Mouse (Mus musculus) heart, embryonic 16.5 days (tissue): ENCODE results near the gene Sept10. TPM values are rescaled to one million over a fixed set of nuclear protein-coding genes. Genes with fewer than 3 reads are reported as not detected.

Experiments
- ATAC-seq: fragments of 200-750 bp; cut with Nextera tagmentation; replicated peaks from 2 replicates; pipeline ENCODE4 v1.8.0; 2017; ENCODE audit warnings: moderate number of reproducible peaks; ENCODE audit not compliant: insufficient read depth, low FRiP score; ENCODE audit errors: extremely low read depth
- H3K27ac ChIP-seq: fragments of 300-500 bp; sonication (generic); 2 replicates; pipeline ENCODE4 v1.5.1; 2014; ENCODE audit warnings: mild to moderate bottlenecking, low read length, control low read depth, moderate library complexity
- H3K27me3 ChIP-seq: fragments of 300-500 bp; sonication (generic); 2 replicates; pipeline ENCODE4 v1.6.1; 2014; ENCODE audit warnings: low read length, mixed read lengths; ENCODE audit not compliant: control insufficient read depth, insufficient read depth
- H3K36me3 ChIP-seq: fragments of 300-500 bp; sonication (generic); 2 replicates; pipeline ENCODE4 v1.6.1; 2014; ENCODE audit not compliant: control insufficient read depth, insufficient read depth
- H3K4me1 ChIP-seq: fragments of 300-500 bp; sonication (generic); 2 replicates; pipeline ENCODE4 v1.6.1; 2014; ENCODE audit warnings: low read length, mixed read lengths; ENCODE audit not compliant: control insufficient read depth, insufficient read depth
- H3K4me2 ChIP-seq: fragments of 300-500 bp; sonication (generic); 2 replicates; pipeline ENCODE4 v1.6.1; 2014; ENCODE audit warnings: low read depth, mild to moderate bottlenecking, control low read depth, low read length
- H3K4me3 ChIP-seq: fragments of 300-500 bp; sonication (generic); 2 replicates; pipeline ENCODE4 v1.5.1; 2014; ENCODE audit warnings: mild to moderate bottlenecking, control low read depth, low read length
- H3K9ac ChIP-seq: fragments of 300-500 bp; sonication (generic); 2 replicates; pipeline ENCODE4 v1.6.1; 2014; ENCODE audit warnings: low read length, control low read depth
- H3K9me3 ChIP-seq: fragments of 300-500 bp; sonication (generic); replicated peaks from 2 replicates; pipeline ENCODE4 v1.6.1; 2016; ENCODE audit warnings: low read length; ENCODE audit not compliant: control insufficient read depth
- WGBS: fragments of 180-500 bp; shearing (Covaris S2); extraction: QIAGEN DNeasy Blood & Tissue Kit; methylation state at CpG from one replicate; pipeline ENCODE4 v1.1.7; 2014; 5-methylcytosine and 5-hydroxymethylcytosine counted together
- polyA plus RNA-seq: library from polyadenylated mRNA; unstranded; fragments of >200 nt; fragmentation: Nextera tagmentation; extraction: Ambion mirVana; gene quantifications from 2 replicates; pipeline ENCODE4 v1.2.1, GENCODE M21; 2015

Sept10 gene
- polyA plus RNA-seq, 1 experiment from 2014 or later, result 32.4 TPM

- no peak overlapping the region for H3K27ac ChIP-seq
- H3K4me2 ChIP-seq, result no peak overlapping the region
- H3K4me1 ChIP-seq, result no peaks in the 10 kb centered on the region
- H3K9me3 ChIP-seq, result no peaks in the 10 kb centered on the region
- ATAC-seq, result no peak
- WGBS, result 38% methylated on average over 4 of the region's 4 CpGs
- no peak overlapping the region for H3K4me3 ChIP-seq
- no peaks in the 10 kb centered on the region for H3K27me3 ChIP-seq
- no peak overlapping the region for H3K9ac ChIP-seq
- no peaks in the 10 kb centered on the region for H3K36me3 ChIP-seq
These were observed 59.3 kb downstream of the Sept10 start for GRCm38 (mm10) chr10:59162185-59162897.

GRCm38 (mm10) chr10:59158627-59159026, 63.0 kb downstream of the Sept10 start:
- no peak overlapping the region for H3K4me3 ChIP-seq
- WGBS, result 76% methylated on average over 3 of the region's 3 CpGs

GRCm38 (mm10) chr10:59152544-59153081, 69.0 kb downstream of the Sept10 start:
- ATAC-seq, result no peak
- Histone ChIP-seq H3K36me3 (no peaks in the 10 kb centered on the region), H3K4me3 (no peak overlapping the region), H3K9ac (no peak overlapping the region), H3K4me1 (peaks cover 6% of the 10 kb centered on the region; the same call in 1 of the 2 replicates), H3K27ac (no peak overlapping the region), H3K4me2 (no peak overlapping the region), H3K9me3 (no peaks in the 10 kb centered on the region), H3K27me3 (peaks cover 3% of the 10 kb centered on the region; the same call in 1 of the 2 replicates)
- 21% methylated on average over 5 of the region's 5 CpGs for WGBS

More at GRCm38 (mm10) chr10:59158627-59159026, 63.0 kb downstream of the Sept10 start:
- H3K9me3 ChIP-seq, result no peaks in the 10 kb centered on the region
- no peaks in the 10 kb centered on the region for H3K36me3 ChIP-seq
- no peaks in the 10 kb centered on the region for H3K4me1 ChIP-seq
- H3K9ac ChIP-seq, result no peak overlapping the region
- no peak overlapping the region for H3K27ac ChIP-seq
- ATAC-seq, result no peak
- no peak overlapping the region for H3K4me2 ChIP-seq
- H3K27me3 ChIP-seq, result no peaks in the 10 kb centered on the region

- H3K27me3 ChIP-seq, result peaks cover 3% of the 10 kb centered on the region; the same call in 1 of the 2 replicates
- no peaks in the 10 kb centered on the region for H3K9me3 ChIP-seq
- H3K4me3 ChIP-seq, result no peak overlapping the region
- 0 out of 2 replicates have a peak, but pooled peaks have one; percentile 18 for ATAC-seq
- H3K9ac ChIP-seq, result no peak overlapping the region
- H3K27ac ChIP-seq, result no peak overlapping the region
- H3K4me2 ChIP-seq, result no peak overlapping the region
- H3K4me1 ChIP-seq, result peaks cover 6% of the 10 kb centered on the region; the same call in 1 of the 2 replicates
- WGBS, result 72% methylated on average over 10 of the region's 10 CpGs
- H3K36me3 ChIP-seq, result no peaks in the 10 kb centered on the region
These were observed 70.5 kb downstream of the Sept10 start for GRCm38 (mm10) chr10:59150938-59151657.

- whole genome bisulfite sequencing, result 15% methylated on average over 8 of the region's 8 CpGs
- Histone ChIP-seq H3K9ac (no peak overlapping the region), H3K9me3 (no peaks in the 10 kb centered on the region), H3K4me3 (no peak overlapping the region), H3K4me2 (peak overlapping the region; percentile 52), H3K27ac (no peak overlapping the region), H3K27me3 (peaks cover 3% of the 10 kb centered on the region; the same call in 1 of the 2 replicates), H3K4me1 (peaks cover 6% of the 10 kb centered on the region; the same call in 1 of the 2 replicates), H3K36me3 (no peaks in the 10 kb centered on the region)
- peak; percentile 73 for ATAC-seq
These were observed 71.7 kb downstream of the Sept10 start for GRCm38 (mm10) chr10:59149956-59150383.

GRCm38 (mm10) chr10:59133478-59134009, 88.1 kb downstream of the Sept10 start:
- 34% methylated on average over 8 of the region's 8 CpGs for WGBS
- H3K27ac ChIP-seq, result peak overlapping the region; percentile 79
- peak; percentile 46; the same call in 1 of the 2 replicates for ATAC-seq
- no peaks in the 10 kb centered on the region for H3K36me3 ChIP-seq
- H3K4me3 ChIP-seq, result no peak overlapping the region
- H3K9me3 ChIP-seq, result no peaks in the 10 kb centered on the region
- no peaks in the 10 kb centered on the region for H3K27me3 ChIP-seq
- H3K4me1 ChIP-seq, result peaks cover 26% of the 10 kb centered on the region
- H3K4me2 ChIP-seq, result peak overlapping the region; percentile 21; the same call in 1 of the 2 replicates
- H3K9ac ChIP-seq, result no peak overlapping the region

- WGBS, result 55% methylated on average over 20 of the region's 20 CpGs
- H3K36me3 ChIP-seq, result no peaks in the 10 kb centered on the region
- H3K27me3 ChIP-seq, result no peaks in the 10 kb centered on the region
- H3K4me2 ChIP-seq, result no peak overlapping the region
- H3K9ac ChIP-seq, result 0 out of 2 replicates have a peak overlapping the region, but pooled peaks have one; percentile 10
- peak; percentile 76 for ATAC-seq
- H3K4me3 ChIP-seq, result no peak overlapping the region
- no peaks in the 10 kb centered on the region for H3K9me3 ChIP-seq
- peak overlapping the region; percentile 63 for H3K27ac ChIP-seq
- H3K4me1 ChIP-seq, result peaks cover 31% of the 10 kb centered on the region
These were observed 89.6 kb downstream of the Sept10 start for GRCm38 (mm10) chr10:59131926-59132628.

GRCm38 (mm10) chr10:59127637-59128036, 94.0 kb downstream of the Sept10 start:
- no peak overlapping the region for H3K9ac ChIP-seq
- no peak overlapping the region for H3K4me3 ChIP-seq
- no peak for ATAC-seq
- peaks cover 18% of the 10 kb centered on the region for H3K4me1 ChIP-seq
- H3K9me3 ChIP-seq, result no peaks in the 10 kb centered on the region
- WGBS, result 34% methylated on average over 6 of the region's 6 CpGs
- H3K27ac ChIP-seq, result no peak overlapping the region
- H3K27me3 ChIP-seq, result no peaks in the 10 kb centered on the region
- no peaks in the 10 kb centered on the region for H3K36me3 ChIP-seq
- no peak overlapping the region for H3K4me2 ChIP-seq
